Mouse (Mus musculus) midbrain, embryonic 16.5 days (tissue): ENCODE measurements around the gene Fbxo6. TPM values are rescaled to one million over a fixed set of nuclear protein-coding genes. Genes with fewer than 3 reads are reported as not detected.
"Not testable (repeated sequence)": the region's sequence is repeated elsewhere in the genome, so short reads cannot be mapped to it uniquely, and the experiment has no call there.

ENCODE experiments used
- ATAC-seq: fragments of 200-750 bp; cut with Nextera tagmentation; 2 replicates; pipeline ENCODE4 v1.8.0; 2017; ENCODE audit warnings: moderate TSS enrichment
- H3K27ac ChIP-seq: fragments of 300-500 bp; sonication (generic); 2 replicates; pipeline ENCODE4 v1.5.1; 2014; ENCODE audit warnings: mild to moderate bottlenecking, low read length, mixed read lengths
- H3K27me3 ChIP-seq: fragments of 300-500 bp; sonication (generic); 2 replicates; pipeline ENCODE4 v1.6.1; 2014; ENCODE audit warnings: low read depth, low read length, mixed read lengths; ENCODE audit not compliant: control insufficient read depth, insufficient read depth
- H3K36me3 ChIP-seq: fragments of 300-500 bp; sonication (generic); 2 replicates; pipeline ENCODE4 v1.6.1; 2014; ENCODE audit warnings: mild to moderate bottlenecking, low read length, moderate library complexity, mixed read lengths; ENCODE audit not compliant: control insufficient read depth, insufficient read depth
- H3K4me1 ChIP-seq: fragments of 300-500 bp; sonication (generic); 2 replicates; pipeline ENCODE4 v1.6.1; 2014; ENCODE audit warnings: mild to moderate bottlenecking, low read length, mixed read lengths; ENCODE audit not compliant: control insufficient read depth, insufficient read depth
- H3K4me2 ChIP-seq: fragments of 300-500 bp; sonication (generic); 2 replicates; pipeline ENCODE4 v1.6.1; 2014; ENCODE audit warnings: mild to moderate bottlenecking, low read length, mixed read lengths
- H3K4me3 ChIP-seq: fragments of 300-500 bp; sonication (generic); 2 replicates; pipeline ENCODE4 v1.5.1; 2014; ENCODE audit warnings: low read depth, mild to moderate bottlenecking, low read length, moderate library complexity, mixed read lengths
- H3K9ac ChIP-seq: fragments of 300-500 bp; sonication (generic); 2 replicates; pipeline ENCODE4 v1.6.1; 2014; ENCODE audit warnings: low read depth, low read length, mixed read lengths
- H3K9me3 ChIP-seq: fragments of 300-500 bp; sonication (generic); replicated peaks from 2 replicates; pipeline ENCODE4 v1.6.1; 2014; ENCODE audit warnings: mild to moderate bottlenecking, low read length, mixed read lengths; ENCODE audit not compliant: control insufficient read depth, poor library complexity, severe bottlenecking
- WGBS: fragments of 180-500 bp; shearing (Covaris S2); extraction: QIAGEN DNeasy Blood & Tissue Kit; methylation state at CpG from one replicate; pipeline ENCODE4 v1.1.7; 2014; 5-methylcytosine and 5-hydroxymethylcytosine counted together
- polyA plus RNA-seq: library from polyadenylated mRNA; unstranded; fragments of >200 nt; fragmentation: Nextera tagmentation; extraction: Ambion mirVana; gene quantifications from 2 replicates; pipeline ENCODE4 v1.2.1, GENCODE M21; 2015

Gene Fbxo6
- polyA plus RNA-seq, 1 experiment from 2014 or later: 23.8 TPM

DNA sequence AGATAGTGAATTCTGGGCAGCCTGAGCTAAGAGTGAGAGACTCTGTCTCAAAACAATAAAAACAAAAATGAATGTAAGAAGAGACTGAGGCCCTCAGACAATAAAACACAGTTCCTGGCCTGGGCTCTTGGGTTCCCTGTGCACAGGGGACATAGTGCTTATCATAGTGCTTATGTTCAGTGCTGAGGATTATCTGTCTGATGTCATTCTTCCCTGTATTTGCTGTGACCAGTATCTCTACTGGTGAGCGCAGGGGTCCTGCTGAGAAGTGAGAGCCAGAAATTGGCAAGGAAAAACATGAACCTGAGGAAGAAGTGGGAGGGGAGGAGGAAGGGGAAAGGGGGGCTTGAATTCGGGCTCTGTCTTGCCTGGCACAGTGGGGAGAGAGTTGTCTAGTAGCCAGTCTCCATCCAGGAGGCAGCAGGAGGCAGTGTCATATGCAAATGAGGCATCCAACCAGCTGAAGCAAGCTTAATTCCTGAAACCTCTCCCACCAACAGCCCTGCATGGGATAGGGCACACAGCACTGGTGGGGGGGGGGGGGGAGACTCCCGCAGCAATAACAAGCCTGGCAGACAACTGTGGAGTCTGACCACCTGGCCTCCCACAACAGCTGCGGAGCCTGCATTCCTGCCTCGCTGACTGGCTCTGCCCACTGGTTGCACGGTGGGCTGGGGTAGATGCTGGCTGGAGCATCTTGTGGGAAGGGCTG lies 29.8 kb downstream of the Fbxo6 start:
- no peaks in the 10 kb centered on the region for H3K36me3 ChIP-seq
- H3K4me1 ChIP-seq: peaks cover 11% of the 10 kb centered on the region
- no peak overlapping the region for H3K9ac ChIP-seq
- H3K9me3 ChIP-seq: no peaks in the 10 kb centered on the region
- H3K4me2 ChIP-seq: no peak overlapping the region
- no peak overlapping the region for H3K4me3 ChIP-seq
- WGBS: 10% methylated on average over 6 of the region's 6 CpGs
- peak; percentile 72 for ATAC-seq
- H3K27me3 ChIP-seq: no peaks in the 10 kb centered on the region
- H3K27ac ChIP-seq: peak overlapping the region; percentile 72

DNA sequence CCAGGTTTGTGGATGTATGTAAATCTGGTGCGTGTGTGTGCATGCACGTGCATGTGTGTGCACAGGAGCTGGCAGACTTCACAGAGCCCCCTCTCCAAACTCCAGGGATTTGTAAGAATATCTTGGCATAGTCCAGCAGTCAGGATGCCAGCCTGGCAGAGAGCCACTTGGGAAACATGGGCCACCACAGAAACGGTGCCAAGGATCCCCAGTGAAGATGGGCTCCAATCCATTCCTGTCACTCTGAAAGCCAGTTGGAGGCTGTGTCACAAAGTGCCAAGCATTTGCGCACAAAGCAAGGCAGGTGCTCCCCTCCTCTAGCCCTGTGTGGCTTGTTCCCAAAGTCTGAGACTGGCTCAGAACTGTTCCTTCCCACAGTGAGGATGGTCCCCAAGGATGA lies 30.6 kb downstream of the Fbxo6 start:
- 58% methylated on average over 4 of the region's 4 CpGs for WGBS
- peak overlapping the region; percentile 72 for H3K27ac ChIP-seq
- H3K4me2 ChIP-seq: no peak overlapping the region
- peaks cover 11% of the 10 kb centered on the region for H3K4me1 ChIP-seq
- no peaks in the 10 kb centered on the region for H3K27me3 ChIP-seq
- peak; percentile 49 for ATAC-seq
- H3K36me3 ChIP-seq: no peaks in the 10 kb centered on the region
- no peak overlapping the region for H3K4me3 ChIP-seq
- no peak overlapping the region for H3K9ac ChIP-seq
- H3K9me3 ChIP-seq: no peaks in the 10 kb centered on the region

DNA sequence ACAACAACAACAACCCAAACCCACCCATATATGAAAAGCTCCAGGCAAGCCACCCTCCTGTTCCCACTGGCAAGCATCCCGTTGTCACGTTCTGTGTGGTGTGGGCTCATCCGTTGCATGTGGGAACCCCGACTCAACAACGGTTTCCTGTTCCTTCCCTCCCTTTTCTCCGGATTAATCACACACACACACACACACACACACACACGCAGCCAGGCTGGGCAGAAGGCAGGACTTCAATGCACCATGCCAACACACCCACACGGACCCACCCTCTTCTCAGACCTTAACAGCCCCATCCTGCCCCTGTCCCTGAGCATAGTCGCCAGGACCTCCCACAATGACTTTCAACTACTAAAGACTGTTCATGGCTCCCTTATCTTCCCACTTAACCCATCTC lies 31.4 kb downstream of the Fbxo6 start:
- Histone ChIP-seq H3K27ac (peak overlapping the region; percentile 72; the same call in 1 of the 2 replicates), H3K9me3 (no peaks in the 10 kb centered on the region), H3K4me1 (peaks cover 13% of the 10 kb centered on the region), H3K27me3 (no peaks in the 10 kb centered on the region), H3K4me3 (no peak overlapping the region), H3K36me3 (no peaks in the 10 kb centered on the region), H3K9ac (no peak overlapping the region), H3K4me2 (no peak overlapping the region)
- WGBS: 68% methylated on average over 9 of the region's 9 CpGs
- ATAC-seq: no peak; the same call in 1 of the 2 replicates

DNA sequence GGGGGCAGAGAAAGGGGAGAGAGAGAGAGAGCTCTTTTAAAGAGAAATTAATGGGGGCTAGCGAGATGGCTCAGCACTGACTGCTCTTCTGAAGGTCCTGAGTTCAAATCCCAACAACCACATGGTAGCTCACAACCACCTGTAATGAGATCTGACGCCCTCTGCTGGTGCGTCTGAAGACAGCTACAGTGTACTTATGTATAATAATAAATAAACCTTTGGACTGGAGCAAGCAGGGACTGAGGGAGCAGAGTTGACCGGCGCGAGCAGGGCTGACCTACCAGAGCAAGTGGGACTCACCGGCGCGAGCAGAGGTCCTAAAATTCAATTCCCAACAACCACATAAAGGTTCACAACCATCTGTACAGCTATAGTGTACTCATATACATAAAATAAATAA lies 32.4 kb downstream of the Fbxo6 start:
- WGBS: 87% methylated on average over 9 of the region's 9 CpGs
- peaks cover 20% of the 10 kb centered on the region for H3K4me1 ChIP-seq
- not testable (repeated sequence) for H3K27me3 ChIP-seq, H3K27ac ChIP-seq, H3K4me3 ChIP-seq, H3K9me3 ChIP-seq, H3K36me3 ChIP-seq, H3K4me2 ChIP-seq, H3K9ac ChIP-seq, ATAC-seq

GRCm38 (mm10) chr4:148117392-148117791 lies 34.5 kb downstream of the Fbxo6 start:
- Histone ChIP-seq H3K36me3 (peaks cover 5% of the 10 kb centered on the region; the same call in 1 of the 2 replicates), H3K4me2 (no peak overlapping the region), H3K9me3 (no peaks in the 10 kb centered on the region), H3K4me3 (no peak overlapping the region), H3K9ac (no peak overlapping the region), H3K4me1 (peaks cover 16% of the 10 kb centered on the region), H3K27me3 (no peaks in the 10 kb centered on the region), H3K27ac (no peak overlapping the region)
- WGBS: 77% methylated on average over 4 of the region's 4 CpGs
- ATAC-seq: no peak

DNA sequence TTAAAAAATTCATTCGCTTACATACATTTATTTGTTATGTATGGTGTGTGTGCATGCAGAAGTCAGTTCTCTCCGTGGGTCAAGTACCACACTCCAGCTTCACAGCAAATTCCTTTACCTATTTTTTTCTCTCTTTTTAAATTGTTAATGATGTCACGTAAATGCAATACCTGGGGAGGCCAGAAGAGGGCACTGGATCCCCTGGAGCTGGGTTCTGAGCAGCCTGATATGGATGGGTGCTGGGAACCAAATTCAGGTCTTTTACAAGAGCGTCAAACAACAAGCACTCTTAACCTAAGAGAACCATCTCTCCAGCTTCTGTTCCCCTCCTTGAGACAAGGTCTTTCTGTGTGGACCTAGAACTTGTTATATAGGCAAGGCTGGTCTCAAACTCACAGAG lies 35.3 kb downstream of the Fbxo6 start:
- Histone ChIP-seq H3K4me1 (peaks cover 11% of the 10 kb centered on the region), H3K4me3 (no peak overlapping the region), H3K4me2 (no peak overlapping the region), H3K9ac (no peak overlapping the region), H3K27me3 (no peaks in the 10 kb centered on the region), H3K9me3 (no peaks in the 10 kb centered on the region), H3K36me3 (peaks cover 9% of the 10 kb centered on the region; the same call in 1 of the 2 replicates), H3K27ac (no peak overlapping the region)
- WGBS: 84% methylated on average over 4 of the region's 4 CpGs
- ATAC-seq: no peak

GRCm38 (mm10) chr4:148115467-148115866 lies 36.5 kb downstream of the Fbxo6 start:
- H3K4me2 ChIP-seq: no peak overlapping the region; the same call in 1 of the 2 replicates
- peaks cover 9% of the 10 kb centered on the region; the same call in 1 of the 2 replicates for H3K36me3 ChIP-seq
- peak; percentile 20; the same call in 1 of the 2 replicates for ATAC-seq
- H3K4me1 ChIP-seq: peaks cover 9% of the 10 kb centered on the region
- H3K27ac ChIP-seq: peak overlapping the region; percentile 76; the same call in 1 of the 2 replicates
- no peaks in the 10 kb centered on the region for H3K9me3 ChIP-seq
- H3K27me3 ChIP-seq: no peaks in the 10 kb centered on the region
- peak overlapping the region; percentile 40; the same call in 1 of the 2 replicates for H3K9ac ChIP-seq
- 8% methylated on average over 15 of the region's 15 CpGs for WGBS
- H3K4me3 ChIP-seq: no peak overlapping the region

DNA sequence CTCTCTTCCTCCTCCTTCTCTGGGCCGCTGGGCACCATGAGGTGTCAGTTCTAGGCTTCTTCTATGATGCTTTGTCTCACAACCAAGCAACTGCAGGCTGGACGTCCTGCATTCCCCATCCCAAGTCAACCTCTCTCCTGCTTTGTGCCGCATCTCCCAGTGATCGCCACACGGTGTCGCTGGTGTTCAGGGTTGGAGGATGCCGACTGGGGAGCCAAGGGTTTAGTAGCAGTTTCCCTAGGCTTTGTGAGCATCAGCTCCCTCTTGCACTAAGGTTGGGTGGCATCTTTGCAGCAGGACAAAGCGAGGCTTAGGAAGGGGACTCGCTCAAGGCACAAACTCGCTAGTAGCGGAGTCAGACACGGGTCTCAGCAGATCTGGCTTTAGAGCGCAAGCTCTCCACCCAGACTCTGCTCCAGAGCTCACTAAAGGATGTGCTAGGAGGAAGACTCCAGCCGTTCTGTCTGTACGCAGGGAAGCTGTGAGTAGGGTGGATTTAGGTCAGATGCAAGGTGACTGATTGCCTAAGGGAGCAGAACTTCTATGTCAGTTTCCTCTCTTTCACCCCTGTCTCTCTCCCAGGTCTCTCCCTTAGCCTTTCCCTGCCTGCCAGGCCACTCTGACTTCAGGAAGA lies 37.1 kb downstream of the Fbxo6 start:
- H3K36me3 ChIP-seq: peaks cover 9% of the 10 kb centered on the region; the same call in 1 of the 2 replicates
- no peaks in the 10 kb centered on the region for H3K9me3 ChIP-seq
- 5% methylated on average over 15 of the region's 15 CpGs for WGBS
- H3K4me1 ChIP-seq: peaks cover 9% of the 10 kb centered on the region
- peak overlapping the region; percentile 76; the same call in 1 of the 2 replicates for H3K27ac ChIP-seq
- H3K4me3 ChIP-seq: no peak overlapping the region
- H3K9ac ChIP-seq: peak overlapping the region; percentile 39; the same call in 1 of the 2 replicates
- ATAC-seq: peak; percentile 71
- no peaks in the 10 kb centered on the region for H3K27me3 ChIP-seq
- peak overlapping the region; percentile 28; the same call in 1 of the 2 replicates for H3K4me2 ChIP-seq

GRCm38 (mm10) chr4:148112519-148112918 lies 39.4 kb downstream of the Fbxo6 start:
- Histone ChIP-seq H3K4me3 (no peak overlapping the region), H3K4me1 (peaks cover 9% of the 10 kb centered on the region), H3K9me3 (no peaks in the 10 kb centered on the region), H3K27ac (no peak overlapping the region), H3K27me3 (no peaks in the 10 kb centered on the region), H3K36me3 (peaks cover 9% of the 10 kb centered on the region; the same call in 1 of the 2 replicates), H3K9ac (no peak overlapping the region), H3K4me2 (no peak overlapping the region)
- WGBS: 83% methylated on average over 12 of the region's 12 CpGs
- ATAC-seq: no peak
